Mouse (Mus musculus) limb, embryonic 14.5 days (tissue): ENCODE measurements around the gene Oxsr1. TPM values are rescaled to one million over a fixed set of nuclear protein-coding genes. Genes with fewer than 3 reads are reported as not detected.
"Not testable (repeated sequence)": the region's sequence is repeated elsewhere in the genome, so short reads cannot be mapped to it uniquely, and the experiment has no call there.

ENCODE experiments used
- ATAC-seq: fragments of 200-750 bp; cut with Nextera tagmentation; 2 replicates; pipeline ENCODE4 v1.8.0; 2017; ENCODE audit warnings: low read depth, moderate number of reproducible peaks, moderate TSS enrichment; ENCODE audit not compliant: low FRiP score
- DNase-seq: peaks from one replicate; pipeline ENCODE4 v3.0.0-alpha.2; 2015; ENCODE audit warnings: low spot score
- H3K27ac ChIP-seq: fragments of 300-500 bp; sonication (generic); replicated peaks from 2 replicates; pipeline ENCODE4 v1.5.1; 2014; ENCODE audit warnings: low read depth, mild to moderate bottlenecking, low read length, moderate library complexity, mixed read lengths
- H3K27me3 ChIP-seq: fragments of 300-500 bp; sonication (generic); 2 replicates; pipeline ENCODE4 v1.6.1; 2014; ENCODE audit warnings: low read length, mixed read lengths; ENCODE audit not compliant: control insufficient read depth, insufficient read depth
- H3K36me3 ChIP-seq: fragments of 300-500 bp; sonication (generic); 2 replicates; pipeline ENCODE4 v1.6.1; 2014; ENCODE audit warnings: mild to moderate bottlenecking, low read length, moderate library complexity, mixed read lengths; ENCODE audit not compliant: control insufficient read depth, insufficient read depth
- H3K4me1 ChIP-seq: fragments of 300-500 bp; sonication (generic); 2 replicates; pipeline ENCODE4 v1.6.1; 2014; ENCODE audit warnings: antibody characterized with exemption, low read length, mixed read lengths; ENCODE audit not compliant: control insufficient read depth, insufficient read depth
- H3K4me2 ChIP-seq: fragments of 300-500 bp; sonication (generic); replicated peaks from 2 replicates; pipeline ENCODE4 v1.6.1; 2014; ENCODE audit warnings: low read depth, mild to moderate bottlenecking, low read length, moderate library complexity; ENCODE audit not compliant: severe bottlenecking
- H3K4me3 ChIP-seq: fragments of 300-500 bp; sonication (generic); replicated peaks from 2 replicates; pipeline ENCODE4 v1.5.1; 2014; ENCODE audit warnings: low read length
- H3K9ac ChIP-seq: fragments of 300-500 bp; sonication (generic); 2 replicates; pipeline ENCODE4 v1.6.1; 2014; ENCODE audit warnings: mild to moderate bottlenecking, low read depth, low read length, moderate library complexity; ENCODE audit not compliant: severe bottlenecking
- H3K9me3 ChIP-seq: fragments of 300-500 bp; sonication (generic); 2 replicates; pipeline ENCODE4 v1.6.1; 2016; ENCODE audit warnings: low read length; ENCODE audit not compliant: control insufficient read depth
- POLR2A ChIP-seq: fragments of 200-500 bp; IDR thresholded peaks from 2 replicates; pipeline ENCODE4 v1.8.0; 2012; ENCODE audit warnings: inconsistent platforms, mild to moderate bottlenecking, moderate library complexity, borderline replicate concordance; ENCODE audit not compliant: insufficient read depth, insufficient read length; ENCODE audit errors: extremely low read depth
- WGBS: fragments of 180-500 bp; shearing (Covaris S2); extraction: QIAGEN DNeasy Blood & Tissue Kit; methylation state at CpG from one replicate; pipeline ENCODE4 v1.1.7; 2014; 5-methylcytosine and 5-hydroxymethylcytosine counted together
- polyA plus RNA-seq, 2 experiments: library from polyadenylated mRNA; depleted of rRNA in 1 of 2; stranded (reverse) in 1 of 2; unstranded in 1 of 2; fragments of >200 nt; fragmentation: Nextera tagmentation in 1 of 2; extraction: Ambion mirVana in 1 of 2; gene quantifications; 2 replicates each; pipeline versions ENCODE4 v1.2.1 to v1.2.3; 2012 to 2014

The Oxsr1 gene
- polyA plus RNA-seq, 2 experiments: 16.0 to 35.4 TPM

DNA sequence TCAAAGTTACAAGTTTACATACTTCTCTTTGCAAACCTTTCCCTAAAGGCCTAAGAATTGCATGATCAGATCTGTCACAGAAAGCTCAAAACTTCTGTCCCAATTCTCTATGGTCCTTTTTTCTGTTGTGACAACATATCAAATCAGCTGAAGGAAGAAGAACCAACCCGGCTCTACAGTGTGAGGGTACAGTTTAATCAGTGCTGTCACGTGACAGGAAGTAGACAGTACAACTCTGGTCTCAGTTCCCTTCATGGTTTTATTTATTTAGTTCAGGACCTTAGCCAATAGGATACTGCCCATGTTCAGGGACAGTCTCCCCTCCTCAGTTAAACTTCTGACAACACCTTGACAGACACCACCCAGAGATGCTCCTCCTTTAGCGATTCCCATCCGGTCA lies 102.0 kb downstream of the Oxsr1 start:
- no peak overlapping the region for H3K9ac ChIP-seq
- 0 out of 2 replicates have a peak, but pooled peaks cover under 1% of the 10 kb centered on the region for H3K9me3 ChIP-seq
- H3K27me3 ChIP-seq: no peaks in the 10 kb centered on the region
- no peak overlapping the region for H3K4me3 ChIP-seq
- 89% methylated on average over 4 of the region's 4 CpGs for WGBS
- no peaks in the 10 kb centered on the region; the same call in 1 of the 2 replicates for H3K36me3 ChIP-seq
- DNase-seq (no peak), ATAC-seq (no peak)
- no peak overlapping the region for H3K4me2 ChIP-seq
- no peak for TF ChIP-seq POLR2A
- H3K27ac ChIP-seq: no peak overlapping the region
- no peaks in the 10 kb centered on the region for H3K4me1 ChIP-seq

- Histone ChIP-seq H3K4me3 (no peak overlapping the region), H3K9me3 (no peaks in the 10 kb centered on the region), H3K9ac (no peak overlapping the region), H3K36me3 (no peaks in the 10 kb centered on the region), H3K27ac (no peak overlapping the region), H3K27me3 (no peaks in the 10 kb centered on the region), H3K4me1 (no peaks in the 10 kb centered on the region), H3K4me2 (no peak overlapping the region)
- TF ChIP-seq POLR2A: no peak
- ATAC-seq (no peak), DNase-seq (no peak)
- 80% methylated on average over 2 of the region's 2 CpGs for whole genome bisulfite sequencing
Observed at GRCm38 (mm10) chr9:119219667-119220066, 102.6 kb downstream of the Oxsr1 start.

DNA sequence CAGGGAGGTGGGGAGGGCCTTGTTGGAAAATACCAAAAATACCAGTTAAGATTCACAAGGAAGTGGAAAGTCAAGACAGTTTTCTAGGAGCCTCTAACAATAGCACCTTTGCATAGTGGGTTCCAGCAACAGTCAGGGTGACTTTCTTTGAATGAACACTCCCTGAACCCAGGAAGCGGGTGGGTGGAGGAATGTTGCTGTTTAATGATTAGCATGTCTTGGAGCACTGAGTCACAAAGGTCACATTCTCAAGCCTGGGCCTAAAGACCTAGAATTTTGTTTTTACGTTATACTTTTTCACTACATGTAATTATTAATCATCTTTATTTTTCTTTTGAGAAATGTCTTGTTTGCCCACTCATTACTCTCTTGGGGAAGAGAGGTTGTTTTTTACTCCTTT lies 106.9 kb downstream of the Oxsr1 start:
- H3K27ac ChIP-seq, H3K27me3 ChIP-seq, H3K4me3 ChIP-seq, DNase-seq, H3K9ac ChIP-seq, H3K36me3 ChIP-seq, H3K4me1 ChIP-seq, H3K4me2 ChIP-seq, ATAC-seq, H3K9me3 ChIP-seq: not testable (repeated sequence)
- 87% methylated on average over 2 of the region's 2 CpGs for WGBS

GRCm38 (mm10) chr9:119214601-119215000 lies 107.6 kb downstream of the Oxsr1 start:
- no peak for ATAC-seq
- Histone ChIP-seq H3K4me1 (no peaks in the 10 kb centered on the region), H3K9me3 (no peaks in the 10 kb centered on the region), H3K36me3 (no peaks in the 10 kb centered on the region), H3K27me3 (no peaks in the 10 kb centered on the region), H3K9ac (no peak overlapping the region), H3K4me2 (no peak overlapping the region), H3K27ac (no peak overlapping the region), H3K4me3 (no peak overlapping the region)
- no peak for TF ChIP-seq POLR2A
- 93% methylated on average over 6 of the region's 6 CpGs for WGBS
- DNase-seq: no peak

DNA sequence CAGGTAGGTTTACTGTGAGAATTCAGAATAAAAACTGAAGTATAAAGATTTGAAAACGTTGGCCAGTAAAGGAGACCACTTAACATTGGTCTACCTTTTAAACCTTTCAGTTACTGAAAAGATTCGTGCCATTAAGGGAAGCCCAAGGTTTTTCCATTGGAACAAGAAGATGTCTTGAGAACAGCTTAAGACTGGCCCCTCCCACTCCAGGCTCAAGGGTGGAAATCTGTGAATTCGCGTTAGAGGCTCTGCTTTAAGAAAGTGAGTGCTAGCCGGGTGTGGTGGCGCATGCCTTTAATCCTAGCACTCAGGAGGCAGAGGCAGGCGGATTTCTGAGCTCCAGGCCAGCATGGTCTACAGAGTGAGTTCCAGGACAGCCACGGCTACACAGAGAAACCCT lies 109.2 kb downstream of the Oxsr1 start:
- Histone ChIP-seq H3K4me2 (no peak overlapping the region), H3K9me3 (no peaks in the 10 kb centered on the region), H3K36me3 (no peaks in the 10 kb centered on the region), H3K27me3 (no peaks in the 10 kb centered on the region), H3K27ac (no peak overlapping the region), H3K4me3 (no peak overlapping the region), H3K4me1 (no peaks in the 10 kb centered on the region), H3K9ac (no peak overlapping the region)
- WGBS: 82% methylated on average over 8 of the region's 8 CpGs
- TF ChIP-seq POLR2A: no peak
- DNase-seq (no peak), ATAC-seq (no peak)

DNA sequence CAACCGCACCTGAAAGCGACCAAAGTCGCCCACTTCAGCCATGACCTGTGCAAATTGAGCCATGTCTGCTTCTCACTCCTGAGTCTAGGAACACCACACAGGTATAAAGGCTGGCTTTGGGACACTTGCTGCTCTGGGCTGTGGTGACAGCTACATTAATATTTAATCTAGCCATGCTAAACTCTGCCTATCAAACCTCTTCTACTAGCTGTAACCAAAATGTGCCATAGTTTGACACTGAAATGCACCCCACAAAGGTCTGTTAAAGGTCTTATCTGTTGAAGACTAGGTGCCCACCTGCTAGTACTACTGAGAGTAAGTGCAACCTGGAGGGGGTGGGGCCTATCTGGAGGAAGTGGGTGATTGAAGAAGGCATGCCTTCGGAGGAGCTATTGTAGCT lies 113.2 kb downstream of the Oxsr1 start, which contains the start of gene Slc22a13:
Gene Slc22a13, minus strand, starts transcription at position 101 of the 400 bp plus-strand sequence.
- no peak within 1 kb of the TSS for H3K9ac ChIP-seq

More for the DNA sequence above, 113.2 kb downstream of the Oxsr1 start, which contains the start of gene Slc22a13:
- Histone ChIP-seq H3K36me3 (no peaks in the 10 kb centered on the region), H3K4me2 (no peak within 1 kb of the TSS), H3K27me3 (no peaks in the 10 kb centered on the region), H3K27ac (no peak within 1 kb of the TSS), H3K4me3 (no peak within 1 kb of the TSS), H3K4me1 (no peaks in the 10 kb centered on the region), H3K9me3 (no peaks in the 10 kb centered on the region)
- ATAC-seq: no peak
- DNase-seq: no peak
- WGBS: 96% methylated on average over 4 of the region's 4 CpGs
- TF ChIP-seq POLR2A: no peak
